Mouse (Mus musculus): ENCODE data around the gene Kcnip3. TPM values are rescaled to one million over a fixed set of nuclear protein-coding genes. Genes with fewer than 3 reads are reported as not detected.

Kcnip3 gene
- polyA plus RNA-seq, 1 experiment from 2014 or later = 0.31 TPM

- Histone ChIP-seq H3K9ac (ENCODE audit: low read depth, low read length) (no peak overlapping the region), H3K27me3 (ENCODE audit: control insufficient read depth, insufficient read depth, low read depth, low read length) (no peaks in the 10 kb centered on the region), H3K36me3 (ENCODE audit: control insufficient read depth, insufficient read depth) (0 out of 2 replicates have a peak, but pooled peaks cover 3% of the 10 kb centered on the region), H3K9me3 (replicated peaks; ENCODE audit: control insufficient read depth, low read length) (no peaks in the 10 kb centered on the region), H3K4me2 (ENCODE audit: low read depth, low read length) (no peak overlapping the region), H3K4me3 (ENCODE audit: low read depth, low read length) (no peak overlapping the region), H3K4me1 (ENCODE audit: control insufficient read depth, low read depth, low read length) (peaks cover 24% of the 10 kb centered on the region), H3K27ac (ENCODE audit: low read length) (no peak overlapping the region)
- no peak for ATAC-seq (ENCODE audit: low read depth)
- 76% methylated on average over 5 of the region's 5 CpGs for WGBS (ENCODE audit: insufficient replicate concordance)
These were observed 84.2 kb downstream of the Kcnip3 start for GRCm38 (mm10) chr2:127437697-127438096.

- 0 out of 2 replicates have a peak, but pooled peaks cover 3% of the 10 kb centered on the region for H3K36me3 ChIP-seq (ENCODE audit: control insufficient read depth, insufficient read depth)
- no peaks in the 10 kb centered on the region for H3K9me3 ChIP-seq (replicated peaks; ENCODE audit: control insufficient read depth, low read length)
- no peak overlapping the region for H3K4me3 ChIP-seq (ENCODE audit: low read depth, low read length)
- peak; percentile 51 for ATAC-seq (ENCODE audit: low read depth)
- H3K4me1 ChIP-seq (ENCODE audit: control insufficient read depth, low read depth, low read length) = peaks cover 24% of the 10 kb centered on the region
- 90% methylated on average over 2 of the region's 2 CpGs for WGBS (ENCODE audit: insufficient replicate concordance)
- no peaks in the 10 kb centered on the region for H3K27me3 ChIP-seq (ENCODE audit: control insufficient read depth, insufficient read depth, low read depth, low read length)
- H3K4me2 ChIP-seq (ENCODE audit: low read depth, low read length) = no peak overlapping the region; the same call in 1 of the 2 replicates
- H3K9ac ChIP-seq (ENCODE audit: low read depth, low read length) = no peak overlapping the region
- H3K27ac ChIP-seq (ENCODE audit: low read length) = no peak overlapping the region
These were observed 86.3 kb downstream of the Kcnip3 start for GRCm38 (mm10) chr2:127435554-127435953.

- peak; percentile 20; the same call in 1 of the 2 replicates for ATAC-seq (ENCODE audit: low read depth)
- no peak overlapping the region for H3K9ac ChIP-seq (ENCODE audit: low read depth, low read length)
- WGBS (ENCODE audit: insufficient replicate concordance) = 19% methylated on average over 2 of the region's 2 CpGs
- H3K27ac ChIP-seq (ENCODE audit: low read length) = no peak overlapping the region
- no peak overlapping the region for H3K4me3 ChIP-seq (ENCODE audit: low read depth, low read length)
- peaks cover 24% of the 10 kb centered on the region for H3K4me1 ChIP-seq (ENCODE audit: control insufficient read depth, low read depth, low read length)
- no peak overlapping the region; the same call in 1 of the 2 replicates for H3K4me2 ChIP-seq (ENCODE audit: low read depth, low read length)
- H3K27me3 ChIP-seq (ENCODE audit: control insufficient read depth, insufficient read depth, low read depth, low read length) = no peaks in the 10 kb centered on the region
- H3K36me3 ChIP-seq (ENCODE audit: control insufficient read depth, insufficient read depth) = 0 out of 2 replicates have a peak, but pooled peaks cover 3% of the 10 kb centered on the region
- no peaks in the 10 kb centered on the region for H3K9me3 ChIP-seq (replicated peaks; ENCODE audit: control insufficient read depth, low read length)
These were observed 86.8 kb downstream of the Kcnip3 start for GRCm38 (mm10) chr2:127435135-127435534.

GRCm38 (mm10) chr2:127433487-127434295, 88.2 kb downstream of the Kcnip3 start:
- H3K4me3 ChIP-seq (ENCODE audit: low read depth, low read length) = no peak overlapping the region
- WGBS (ENCODE audit: insufficient replicate concordance) = 68% methylated on average over 9 of the region's 9 CpGs
- no peaks in the 10 kb centered on the region for H3K27me3 ChIP-seq (ENCODE audit: control insufficient read depth, insufficient read depth, low read depth, low read length)
- H3K36me3 ChIP-seq (ENCODE audit: control insufficient read depth, insufficient read depth) = 0 out of 2 replicates have a peak, but pooled peaks cover 3% of the 10 kb centered on the region
- no peak overlapping the region for H3K27ac ChIP-seq (ENCODE audit: low read length)
- no peak overlapping the region for H3K9ac ChIP-seq (ENCODE audit: low read depth, low read length)
- H3K9me3 ChIP-seq (replicated peaks; ENCODE audit: control insufficient read depth, low read length) = no peaks in the 10 kb centered on the region
- peak; percentile 52 for ATAC-seq (ENCODE audit: low read depth)
- H3K4me1 ChIP-seq (ENCODE audit: control insufficient read depth, low read depth, low read length) = peaks cover 24% of the 10 kb centered on the region
- H3K4me2 ChIP-seq (ENCODE audit: low read depth, low read length) = no peak overlapping the region

- Histone ChIP-seq H3K27ac (ENCODE audit: low read length) (no peak overlapping the region), H3K4me2 (ENCODE audit: low read depth, low read length) (no peak overlapping the region), H3K4me1 (ENCODE audit: control insufficient read depth, low read depth, low read length) (peaks cover 18% of the 10 kb centered on the region), H3K9me3 (replicated peaks; ENCODE audit: control insufficient read depth, low read length) (no peaks in the 10 kb centered on the region), H3K9ac (ENCODE audit: low read depth, low read length) (no peak overlapping the region), H3K36me3 (ENCODE audit: control insufficient read depth, insufficient read depth) (0 out of 2 replicates have a peak, but pooled peaks cover 3% of the 10 kb centered on the region), H3K27me3 (ENCODE audit: control insufficient read depth, insufficient read depth, low read depth, low read length) (no peaks in the 10 kb centered on the region), H3K4me3 (ENCODE audit: low read depth, low read length) (no peak overlapping the region)
- 10% methylated on average over 3 of the region's 3 CpGs for WGBS (ENCODE audit: insufficient replicate concordance)
- no peak for ATAC-seq (ENCODE audit: low read depth)
These were observed 91.7 kb downstream of the Kcnip3 start for GRCm38 (mm10) chr2:127430238-127430637.

- no peaks in the 10 kb centered on the region for H3K4me1 ChIP-seq (ENCODE audit: control insufficient read depth, low read depth, low read length)
- no peak within 1 kb of the TSS for H3K27ac ChIP-seq (ENCODE audit: low read length)
- no peak within 1 kb of the TSS for H3K4me3 ChIP-seq (ENCODE audit: low read depth, low read length)
- no peaks in the 10 kb centered on the region for H3K27me3 ChIP-seq (ENCODE audit: control insufficient read depth, insufficient read depth, low read depth, low read length)
- H3K9ac ChIP-seq (ENCODE audit: low read depth, low read length) = no peak within 1 kb of the TSS
- H3K4me2 ChIP-seq (ENCODE audit: low read depth, low read length) = no peak within 1 kb of the TSS
- H3K36me3 ChIP-seq (ENCODE audit: control insufficient read depth, insufficient read depth) = no peaks in the 10 kb centered on the region
- WGBS (ENCODE audit: insufficient replicate concordance) = 81% methylated on average over 17 of the region's 17 CpGs
- ATAC-seq (ENCODE audit: low read depth) = no peak
- no peaks in the 10 kb centered on the region for H3K9me3 ChIP-seq (replicated peaks; ENCODE audit: control insufficient read depth, low read length)
These were observed 96.9 kb downstream of the Kcnip3 start, which contains the start of gene Gpat2 for GRCm38 (mm10) chr2:127424977-127425376. Gpat2 (plus strand) TSS chr2:127425199.

GRCm38 (mm10) chr2:127418266-127418970, 103.5 kb downstream of the Kcnip3 start:
- Histone ChIP-seq H3K4me3 (ENCODE audit: low read depth, low read length) (no peak overlapping the region), H3K4me1 (ENCODE audit: control insufficient read depth, low read depth, low read length) (no peaks in the 10 kb centered on the region), H3K9me3 (replicated peaks; ENCODE audit: control insufficient read depth, low read length) (no peaks in the 10 kb centered on the region), H3K27ac (ENCODE audit: low read length) (no peak overlapping the region), H3K36me3 (ENCODE audit: control insufficient read depth, insufficient read depth) (no peaks in the 10 kb centered on the region), H3K27me3 (ENCODE audit: control insufficient read depth, insufficient read depth, low read depth, low read length) (no peaks in the 10 kb centered on the region; the same call in 1 of the 2 replicates), H3K4me2 (ENCODE audit: low read depth, low read length) (no peak overlapping the region), H3K9ac (ENCODE audit: low read depth, low read length) (no peak overlapping the region)
- 52% methylated on average over 10 of the region's 10 CpGs for WGBS (ENCODE audit: insufficient replicate concordance)
- no peak for ATAC-seq (ENCODE audit: low read depth)

- Histone ChIP-seq H3K27me3 (ENCODE audit: control insufficient read depth, insufficient read depth, low read depth, low read length) (no peaks in the 10 kb centered on the region; the same call in 1 of the 2 replicates), H3K27ac (ENCODE audit: low read length) (no peak overlapping the region), H3K9me3 (replicated peaks; ENCODE audit: control insufficient read depth, low read length) (no peaks in the 10 kb centered on the region), H3K4me2 (ENCODE audit: low read depth, low read length) (no peak overlapping the region), H3K36me3 (ENCODE audit: control insufficient read depth, insufficient read depth) (no peaks in the 10 kb centered on the region), H3K4me3 (ENCODE audit: low read depth, low read length) (no peak overlapping the region), H3K9ac (ENCODE audit: low read depth, low read length) (no peak overlapping the region), H3K4me1 (ENCODE audit: control insufficient read depth, low read depth, low read length) (no peaks in the 10 kb centered on the region)
- ATAC-seq (ENCODE audit: low read depth) = no peak
- 39% methylated on average over 3 of the region's 3 CpGs for WGBS (ENCODE audit: insufficient replicate concordance)
These were observed 105.2 kb downstream of the Kcnip3 start for GRCm38 (mm10) chr2:127416706-127417105.

Data from liver, embryonic 16.5 days (tissue).